Mouse (Mus musculus) right cerebral cortex, postnatal 14 days (tissue): ENCODE data around the gene Ntsr1.

ENCODE experiments used
- DNase-seq: peaks from one replicate; pipeline ENCODE4 v3.0.0; 2022

Gene Ntsr1

DNA sequence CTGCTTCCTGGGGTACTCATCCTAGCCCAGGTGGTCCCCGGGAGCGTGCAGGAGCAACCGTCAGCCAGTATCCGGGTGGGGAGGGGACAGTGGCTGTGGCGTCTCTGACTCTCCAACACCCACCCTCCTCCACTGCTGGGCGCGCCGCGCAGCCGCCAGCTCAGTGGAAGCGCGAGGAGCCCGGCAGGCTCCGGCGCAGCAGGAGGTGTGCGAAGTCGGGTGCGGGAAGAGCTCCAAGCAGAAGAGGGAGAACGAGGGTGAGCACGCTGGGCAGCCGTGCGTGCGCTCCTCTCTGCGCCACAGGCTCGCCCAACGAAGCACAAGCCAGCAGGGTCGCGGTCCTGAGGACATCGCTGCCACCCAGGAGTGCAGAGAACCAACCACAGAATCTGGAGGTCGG lies at the start of gene Ntsr1:
Ntsr1 (plus strand) TSS at position 236 of the 400 bp plus-strand sequence.
- DNase-seq = peak; percentile 68

- DNase-seq = no peak
Observed at GRCm38 (mm10) chr2:180450529-180450928, 49.2 kb upstream of the Ntsr1 start.

- DNase-seq = peak; percentile 61
Observed at GRCm38 (mm10) chr2:180455723-180456698, 43.8 kb upstream of the Ntsr1 start, which contains the start of gene Slco4a1. Gene Slco4a1, plus strand, starts transcription at chr2:180456245.

GRCm38 (mm10) chr2:180456705-180457104 lies 43.1 kb upstream of the Ntsr1 start:
- DNase-seq = no peak

- DNase-seq = no peak
Observed at GRCm38 (mm10) chr2:180457680-180458079, 42.1 kb upstream of the Ntsr1 start.

GRCm38 (mm10) chr2:180459437-180459836 lies 40.3 kb upstream of the Ntsr1 start:
- DNase-seq = no peak

GRCm38 (mm10) chr2:180460801-180461200 lies 39.0 kb upstream of the Ntsr1 start:
- no peak for DNase-seq

DNA sequence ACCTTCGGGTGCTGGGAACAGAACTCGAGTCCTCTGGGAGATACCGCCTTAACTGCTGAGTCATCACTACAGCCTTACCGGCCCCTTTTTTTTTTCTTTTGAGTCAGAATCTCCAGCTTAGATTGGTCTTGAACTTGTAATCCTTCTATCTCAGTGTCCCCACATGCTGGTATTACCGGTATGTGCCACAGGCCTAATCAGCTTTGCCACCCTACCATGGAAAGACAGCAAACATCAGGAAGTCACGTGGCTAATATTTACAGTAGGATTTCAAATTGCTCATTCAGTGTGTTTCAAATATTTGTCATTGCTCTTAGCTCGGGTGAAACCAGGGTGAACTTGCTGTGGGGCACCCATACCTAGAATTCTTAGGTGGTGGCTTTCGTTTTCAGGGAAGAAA lies 37.2 kb upstream of the Ntsr1 start:
- no peak for DNase-seq

DNA sequence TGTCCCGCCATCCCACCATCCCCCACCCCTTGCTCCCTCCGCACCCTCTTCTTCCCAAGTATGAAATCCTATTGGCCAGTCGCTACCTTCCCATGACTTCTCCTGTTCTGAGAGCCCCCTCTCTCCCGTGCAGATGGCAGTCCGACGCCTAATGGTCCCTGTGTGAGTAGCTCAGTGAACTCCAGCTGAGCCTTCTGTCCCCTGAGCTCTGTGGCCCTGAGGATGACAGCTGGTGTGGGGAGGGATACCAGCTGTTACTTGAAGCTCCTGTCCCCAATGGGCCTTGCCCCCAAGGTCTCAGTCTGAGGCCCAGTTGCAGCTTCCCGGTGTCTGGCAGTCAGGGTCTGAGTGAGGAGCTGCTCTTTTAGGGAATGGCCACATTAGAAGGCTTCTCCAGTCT lies 33.3 kb upstream of the Ntsr1 start:
- no peak for DNase-seq

DNA sequence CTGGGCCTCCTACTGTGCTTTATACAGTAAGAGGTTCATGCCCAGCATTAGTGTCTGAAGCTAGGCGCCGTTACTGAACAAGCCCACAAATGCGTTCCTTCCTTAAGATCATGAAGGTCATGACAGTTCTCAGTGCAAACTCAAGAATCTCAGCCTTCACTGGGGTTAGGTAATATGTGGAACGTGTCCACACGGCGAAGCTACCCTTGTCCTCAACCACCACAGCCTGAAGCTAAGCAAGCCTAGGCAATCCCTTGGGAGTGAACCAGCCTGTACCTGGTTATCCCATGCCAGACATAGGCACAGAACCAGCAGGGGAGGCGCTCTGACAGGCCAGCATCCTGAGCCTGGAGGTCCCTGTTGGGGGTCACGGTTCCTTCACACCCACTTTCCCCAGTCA lies 30.9 kb upstream of the Ntsr1 start:
- DNase-seq = no peak

DNA sequence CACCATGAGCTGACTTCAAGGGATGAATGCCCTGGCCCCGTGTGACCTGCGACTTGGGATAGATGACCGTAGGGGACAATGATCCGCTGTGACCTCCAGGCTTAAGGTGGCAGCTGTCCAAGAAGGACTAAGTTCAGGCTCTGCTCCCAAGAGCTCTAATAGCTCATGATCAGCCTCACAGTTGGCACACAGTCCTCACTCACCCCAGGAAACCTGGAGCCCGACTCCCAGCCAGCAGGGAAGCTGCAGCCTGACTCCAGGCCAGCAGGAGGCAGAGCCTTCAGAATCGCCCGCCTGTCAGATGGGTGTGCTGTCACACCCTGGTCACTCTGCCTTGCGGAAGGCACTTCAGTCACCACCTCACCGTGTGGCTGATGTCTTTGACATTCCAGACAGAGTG lies 30.0 kb upstream of the Ntsr1 start:
- no peak for DNase-seq

DNA sequence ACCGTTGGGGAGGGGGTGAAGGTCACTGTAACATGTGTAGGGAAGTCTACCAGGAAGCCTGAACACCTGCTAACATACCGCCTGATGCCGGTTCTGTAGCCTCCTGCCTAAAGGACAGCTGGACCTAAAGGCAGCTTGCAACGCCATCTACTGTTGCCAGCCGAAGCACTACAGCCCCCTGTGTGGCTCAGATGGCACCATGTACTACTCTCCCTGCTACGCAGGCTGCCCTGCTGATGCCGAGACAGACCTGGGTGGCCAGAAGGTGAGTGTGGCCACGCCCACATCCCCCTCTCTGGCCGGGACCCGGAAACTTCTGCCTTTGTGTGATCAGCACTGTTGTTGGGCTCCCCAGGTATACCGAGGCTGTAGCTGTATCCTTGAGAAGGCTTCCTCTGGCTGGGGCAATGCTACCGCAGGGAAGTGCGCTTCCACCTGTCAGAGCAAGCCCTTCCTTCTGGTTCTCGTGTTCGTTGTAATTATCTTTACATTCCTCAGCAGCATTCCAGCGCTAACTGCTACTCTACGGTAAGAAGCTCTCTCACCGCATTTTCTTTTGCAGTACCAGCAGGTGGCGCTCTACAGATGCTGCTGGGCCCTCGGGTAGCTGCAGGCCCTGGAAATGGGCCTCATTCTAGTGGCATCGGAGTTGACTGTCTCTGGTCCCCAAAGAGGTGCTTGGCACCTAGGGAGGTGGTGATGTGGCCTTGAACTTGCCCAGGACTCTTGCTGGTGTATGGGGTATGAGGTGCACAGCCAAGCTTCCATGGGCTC lies 27.3 kb upstream of the Ntsr1 start:
- peak; percentile 35 for DNase-seq

DNA sequence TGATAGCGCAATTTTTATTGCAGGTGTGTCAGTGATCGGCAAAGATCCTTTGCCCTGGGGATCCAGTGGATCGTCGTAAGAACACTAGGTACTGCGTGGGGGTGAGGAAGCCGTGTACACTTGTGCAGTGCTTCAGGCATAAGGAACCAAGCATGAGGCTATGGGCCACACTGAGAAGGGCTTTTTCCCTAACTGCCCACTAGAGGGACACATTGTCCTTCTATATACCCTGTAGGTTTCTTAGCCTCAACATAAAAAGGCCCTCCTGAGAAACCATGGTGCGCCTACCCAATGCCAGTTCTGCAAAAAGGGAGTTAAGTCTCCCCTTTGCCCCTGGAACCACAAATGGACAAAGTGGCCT lies 26.7 kb upstream of the Ntsr1 start:
- DNase-seq = peak; percentile 58

DNA sequence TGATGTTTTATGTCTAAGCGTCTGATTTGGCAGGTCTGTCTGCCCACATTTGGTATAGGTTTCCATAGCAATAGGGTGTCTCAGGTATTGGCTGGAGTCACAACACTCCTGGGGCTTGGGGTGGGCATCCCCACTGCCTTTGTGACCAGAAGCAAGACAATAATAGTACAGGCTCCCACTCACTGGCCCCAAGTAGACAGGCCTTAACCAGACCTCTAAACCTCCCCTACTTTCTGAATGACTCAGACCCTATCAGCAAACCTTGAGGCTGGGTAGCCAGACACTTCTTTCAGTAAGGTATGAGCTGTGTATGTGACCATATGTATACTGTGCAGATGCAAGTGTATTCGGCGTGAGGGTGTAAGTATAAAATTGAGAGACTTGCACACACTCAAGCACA lies 24.9 kb upstream of the Ntsr1 start:
- no peak for DNase-seq

DNA sequence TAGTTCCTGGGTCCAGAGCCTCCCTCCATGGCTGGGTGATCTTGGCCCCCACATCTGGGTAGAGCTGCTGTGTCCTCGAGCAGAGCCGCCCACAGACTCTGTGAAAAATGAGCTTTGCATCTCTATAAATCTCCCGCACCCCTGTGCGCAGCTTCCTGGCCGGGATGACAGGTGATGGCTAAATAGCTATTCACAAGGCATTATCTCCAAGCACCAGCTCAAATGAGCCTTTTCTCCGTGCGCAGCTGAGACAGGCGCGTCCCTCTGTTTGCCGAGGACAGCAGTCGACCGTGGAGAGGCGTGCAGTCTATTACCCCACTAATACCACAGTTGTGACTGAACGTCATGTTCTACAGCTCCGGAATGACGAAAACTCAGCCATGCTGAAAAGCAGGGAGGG lies 17.5 kb upstream of the Ntsr1 start:
- no peak for DNase-seq

GRCm38 (mm10) chr2:180484882-180485281 lies 14.9 kb upstream of the Ntsr1 start:
- no peak for DNase-seq

GRCm38 (mm10) chr2:180485306-180485705 lies 14.5 kb upstream of the Ntsr1 start:
- no peak for DNase-seq

DNA sequence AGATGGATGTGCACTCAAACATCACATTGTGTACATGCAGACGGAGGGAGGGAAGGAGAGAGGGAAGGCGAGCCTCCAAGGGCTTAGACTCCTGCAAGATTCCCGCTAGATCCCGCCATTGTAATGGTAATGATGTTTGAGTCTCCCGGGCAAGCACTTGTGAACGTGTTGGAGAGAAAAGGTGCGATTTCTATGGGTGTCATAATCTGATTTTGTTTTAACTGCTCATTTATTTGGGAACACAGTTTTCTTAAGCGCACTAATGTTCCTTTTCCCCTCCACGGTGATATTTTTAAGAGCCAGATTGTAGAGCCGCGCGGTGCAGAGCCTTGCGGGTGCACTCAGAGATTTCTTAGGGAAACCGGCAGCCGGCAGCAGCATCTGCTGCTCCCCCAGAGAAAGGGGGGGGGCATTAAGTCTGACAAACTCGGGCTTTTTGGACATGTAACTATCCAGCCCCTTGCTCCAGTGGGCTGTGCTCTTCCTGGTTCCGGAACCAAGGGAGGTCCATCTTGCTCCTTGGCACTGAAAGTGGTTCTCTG lies 11.5 kb upstream of the Ntsr1 start:
- peak; percentile 33 for DNase-seq

GRCm38 (mm10) chr2:180495906-180496305 lies 3.9 kb upstream of the Ntsr1 start:
- peak; percentile 25 for DNase-seq

GRCm38 (mm10) chr2:180500726-180501125 lies 950 bp downstream of the Ntsr1 start:
- no peak for DNase-seq

GRCm38 (mm10) chr2:180501217-180501967 lies 1.6 kb downstream of the Ntsr1 start:
- DNase-seq = no peak

DNA sequence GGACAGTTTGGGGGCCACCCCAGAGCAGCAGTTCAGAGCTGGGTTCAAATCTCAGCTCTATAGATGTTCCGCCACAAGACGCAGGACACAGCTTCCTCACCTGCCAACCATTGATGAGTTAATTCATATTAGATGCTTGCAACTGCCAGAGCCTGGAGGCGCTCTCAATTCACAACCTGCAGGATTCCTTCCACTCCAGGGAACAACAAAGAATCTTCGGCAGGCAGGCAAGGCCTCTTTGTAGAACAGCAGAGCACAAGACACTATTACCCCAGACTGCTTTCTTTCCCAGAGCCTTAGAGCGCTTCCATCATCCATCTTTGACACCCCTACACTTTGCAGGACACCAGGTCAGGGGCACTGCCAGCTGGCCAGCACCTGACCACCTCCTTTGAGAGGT lies 6.5 kb downstream of the Ntsr1 start:
- DNase-seq = no peak
